In genomic region chr16:22260423-22261143, GRCm38 (mm10) we compare ENCODE assay signal across 10 mouse cellular contexts. TPM values are rescaled to one million over a fixed set of nuclear protein-coding genes. Genes with fewer than 3 reads are reported as not detected.
A peak's percentile ranks its signal among the peaks of the same experiment; 100 is the strongest.
DNase-seq lines count a peak whose midpoint lies in the region; ATAC-seq and TF ChIP-seq lines count a peak whose summit lies in the region.
"Had no signal": no experiment of that assay in that cellular context is flagged by ENCODE, and none has a peak within 500 bp of the region (broad histone marks: within the 10 kb centered on the region; RNA-seq: fewer than 3 reads in every experiment).

No protein-coding gene starts in this region.

- H3K27me3 ChIP-seq in forebrain, embryonic 15.5 days: no peaks in the 10 kb centered on the region
- H3K27me3 ChIP-seq in forebrain, embryonic 11.5 days (ENCODE audit: control insufficient read depth, insufficient read depth, low read length): no peaks in the 10 kb centered on the region
- no peaks in the 10 kb centered on the region for H3K27me3 ChIP-seq in kidney, embryonic 16.5 days (ENCODE audit: insufficient read depth, low read length)
- no peaks in the 10 kb centered on the region for H3K27me3 ChIP-seq in kidney, adult 2 months (replicated peaks; ENCODE audit: control insufficient read depth, insufficient read depth, low read length)
- no peaks in the 10 kb centered on the region for H3K27me3 ChIP-seq in G1E (ENCODE audit: insufficient read depth, low read length)
- no peaks in the 10 kb centered on the region for H3K27me3 ChIP-seq in liver, postnatal 0 days (ENCODE audit: insufficient read depth, low read length)

- peak overlapping the region; percentile 13; the same call in 1 of the 2 replicates for H3K4me2 ChIP-seq in forebrain, embryonic 15.5 days (replicated peaks)
- no peak overlapping the region for H3K4me2 ChIP-seq in forebrain, embryonic 11.5 days (ENCODE audit: low read depth, low read length, severe bottlenecking)
- H3K4me2 ChIP-seq in kidney, embryonic 16.5 days (replicated peaks; ENCODE audit: low read depth, low read length): peak overlapping the region; percentile 36
- peak overlapping the region; percentile 44; the same call in 1 of the 2 replicates for H3K4me2 ChIP-seq in liver, postnatal 0 days (ENCODE audit: low read depth, low read length)

- no peak for TF ChIP-seq EP300 in liver, postnatal 0 days (IDR thresholded peaks at IDR 0.05; ENCODE audit: low read depth)

- no peak for TF ChIP-seq POLR2A in kidney, adult 2 months (IDR thresholded peaks at IDR 0.05; ENCODE audit: low read depth, low read length)

- 50% methylated on average over 3 of the region's 3 CpGs for WGBS in forebrain, embryonic 15.5 days
- 74% methylated on average over 3 of the region's 3 CpGs for WGBS in forebrain, embryonic 11.5 days
- 58% methylated on average over 3 of the region's 3 CpGs for WGBS in kidney, embryonic 16.5 days
- 21% methylated on average over 3 of the region's 3 CpGs for WGBS in kidney, adult 2 months
- WGBS in liver, postnatal 0 days (ENCODE audit: insufficient replicate concordance): 46% methylated on average over 3 of the region's 3 CpGs

- H3K9ac ChIP-seq in forebrain, embryonic 15.5 days (replicated peaks): no peak overlapping the region
- no peak overlapping the region for H3K9ac ChIP-seq in forebrain, embryonic 11.5 days (ENCODE audit: low read length)
- no peak overlapping the region for H3K9ac ChIP-seq in kidney, embryonic 16.5 days (replicated peaks; ENCODE audit: low read length)
- no peak overlapping the region for H3K9ac ChIP-seq in liver, postnatal 0 days (replicated peaks)

- no peak overlapping the region for H3K4me3 ChIP-seq in forebrain, embryonic 15.5 days
- no peak overlapping the region for H3K4me3 ChIP-seq in forebrain, embryonic 11.5 days (ENCODE audit: low read depth, low read length)
- no peak overlapping the region for H3K4me3 ChIP-seq in kidney, embryonic 16.5 days (ENCODE audit: low read length)
- H3K4me3 ChIP-seq in kidney, adult 2 months (ENCODE audit: insufficient read depth, low read depth, low read length): no peak overlapping the region
- peak overlapping the region; percentile 50; the same call in 1 of the 2 replicates for H3K4me3 ChIP-seq in G1E (ENCODE audit: low read depth, low read length)
- H3K4me3 ChIP-seq in liver, postnatal 0 days (ENCODE audit: low read depth, low read length): peak overlapping the region; percentile 8; the same call in 1 of the 2 replicates

- no peaks in the 10 kb centered on the region for H3K36me3 ChIP-seq in forebrain, embryonic 15.5 days
- H3K36me3 ChIP-seq in forebrain, embryonic 11.5 days (ENCODE audit: control insufficient read depth, insufficient read depth, low read length): no peaks in the 10 kb centered on the region; the same call in 1 of the 2 replicates
- 0 out of 2 replicates have a peak, but pooled peaks cover 4% of the 10 kb centered on the region for H3K36me3 ChIP-seq in kidney, embryonic 16.5 days (ENCODE audit: insufficient read depth, low read length)
- no peaks in the 10 kb centered on the region for H3K36me3 ChIP-seq in kidney, adult 2 months (ENCODE audit: control insufficient read depth, insufficient read depth, low read length)
- H3K36me3 ChIP-seq in G1E (replicated peaks): peaks cover 19% of the 10 kb centered on the region
- H3K36me3 ChIP-seq in liver, postnatal 0 days (replicated peaks; ENCODE audit: insufficient read depth, low read length): peaks cover 9% of the 10 kb centered on the region; the same call in 1 of the 2 replicates

- H3K4me1 ChIP-seq in forebrain, embryonic 15.5 days: peaks cover 57% of the 10 kb centered on the region
- H3K4me1 ChIP-seq in forebrain, embryonic 11.5 days (replicated peaks; ENCODE audit: control insufficient read depth, insufficient read depth, low read length): no peaks in the 10 kb centered on the region; the same call in 1 of the 2 replicates
- H3K4me1 ChIP-seq in kidney, embryonic 16.5 days (ENCODE audit: insufficient read depth, low read length): peaks cover 30% of the 10 kb centered on the region
- H3K4me1 ChIP-seq in kidney, adult 2 months (ENCODE audit: control insufficient read depth, insufficient read depth, low read length): peaks cover 15% of the 10 kb centered on the region
- H3K4me1 ChIP-seq in G1E (ENCODE audit: insufficient read depth, low read depth, low read length): peaks cover 21% of the 10 kb centered on the region
- peaks cover 34% of the 10 kb centered on the region for H3K4me1 ChIP-seq in liver, postnatal 0 days (ENCODE audit: insufficient read depth)

- no peak overlapping the region for H3K27ac ChIP-seq in forebrain, embryonic 15.5 days (replicated peaks)
- H3K27ac ChIP-seq in forebrain, embryonic 11.5 days (ENCODE audit: low read depth, low read length): no peak overlapping the region
- no peak overlapping the region for H3K27ac ChIP-seq in kidney, embryonic 16.5 days (ENCODE audit: low read length)
- no peak overlapping the region for H3K27ac ChIP-seq in kidney, adult 2 months (ENCODE audit: insufficient read depth, low read depth, low read length)
- no peak overlapping the region for H3K27ac ChIP-seq in liver, postnatal 0 days (ENCODE audit: low read depth)

- no peak for TF ChIP-seq CTCF in kidney, adult 2 months (conservative IDR thresholded peaks at IDR 0.05; ENCODE audit: insufficient read depth, insufficient read length, low read depth, low read length)
- no peak for TF ChIP-seq CTCF in G1E (IDR thresholded peaks at IDR 0.05; ENCODE audit: low read depth, low read length)
- TF ChIP-seq CTCF in liver, postnatal 0 days (IDR thresholded peaks at IDR 0.05; ENCODE audit: low read depth): no peak

- no peaks in the 10 kb centered on the region for H3K9me3 ChIP-seq in forebrain, embryonic 15.5 days
- H3K9me3 ChIP-seq in forebrain, embryonic 11.5 days (ENCODE audit: control insufficient read depth, low read length): no peaks in the 10 kb centered on the region
- no peaks in the 10 kb centered on the region for H3K9me3 ChIP-seq in kidney, embryonic 16.5 days (ENCODE audit: low read length)
- H3K9me3 ChIP-seq in G1E (replicated peaks): no peaks in the 10 kb centered on the region
- H3K9me3 ChIP-seq in liver, postnatal 0 days (ENCODE audit: low read length): no peaks in the 10 kb centered on the region

- ATAC-seq in forebrain, embryonic 15.5 days (replicated peaks): no peak
- no peak for ATAC-seq in forebrain, embryonic 11.5 days (replicated peaks; ENCODE audit: low FRiP score)
- ATAC-seq in kidney, embryonic 16.5 days (ENCODE audit: low FRiP score, low TSS enrichment): no peak
- no peak for ATAC-seq in G1E (ENCODE audit: extremely low read depth, insufficient number of reproducible peaks, low FRiP score, poor library complexity, severe bottlenecking)
- ATAC-seq in liver, postnatal 0 days: no peak

- DNase-seq in forebrain, embryonic 11.5 days (ENCODE audit: low spot score): no peak
- no peak for DNase-seq in kidney, adult 2 months
- DNase-seq in G1E (ENCODE audit: low spot score): no peak
- DNase-seq in liver, postnatal 0 days: no peak
- no peak for DNase-seq in thymus, postnatal 36 days
- DNase-seq in layer of hippocampus, postnatal 14 days (ENCODE audit: low spot score in 2 of 2): no peak
- DNase-seq: kidney, postnatal 25 days; right cerebral cortex, adult 18-20 months had no signal

RNA-seq across cellular contexts. Expression of gene Tra2b, which starts 5.2 kb away (rescaled TPM):
- 359 and 363 TPM in 2 replicates for polyA plus RNA-seq in forebrain, embryonic 15.5 days (2015; fragmentation: Nextera tagmentation; extraction: Ambion mirVana)
- 484 and 514 TPM in 2 replicates for polyA plus RNA-seq in forebrain, embryonic 11.5 days (2014; fragmentation: Nextera tagmentation; extraction: Ambion mirVana)
- polyA plus RNA-seq in kidney, embryonic 16.5 days (2015; fragmentation: Nextera tagmentation; extraction: Ambion mirVana): 392 and 404 TPM in 2 replicates
- polyA plus RNA-seq in kidney, adult 2 months (2012; rRNA removed): 19.4 and 29.1 TPM in 2 replicates
- total RNA-seq in G1E (2014; fragmentation: Nextera tagmentation) (350 and 355 TPM in 2 replicates), G1E (2017) (385 and 499 TPM in 2 replicates)
- polyA plus RNA-seq in G1E (2012): 95.9 and 106 TPM in 2 replicates
- 85.8 and 99.5 TPM in 2 replicates for polyA plus RNA-seq in liver, postnatal 0 days (2015; fragmentation: Nextera tagmentation; extraction: Ambion mirVana)
- total RNA-seq in layer of hippocampus, postnatal 14 days (2021): 10 to 100 TPM; 89.7 to 91.0 TPM

Comparison
In these comparisons a context has a peak if more than half of its experiments do, and no peak if none do; other contexts are left out.
1. H3K4me3 ChIP-seq: peak in G1E (single experiment) and liver, postnatal 0 days (single experiment); none in forebrain, embryonic 15.5 days (single experiment), forebrain, embryonic 11.5 days (single experiment), kidney, embryonic 16.5 days (single experiment) and kidney, adult 2 months (single experiment).